Mouse (Mus musculus) lung, embryonic 14.5 days (tissue): ENCODE measurements around the gene Dzip1l. TPM values are rescaled to one million over a fixed set of nuclear protein-coding genes. Genes with fewer than 3 reads are reported as not detected.

ENCODE experiments used
- ATAC-seq: fragments of 200-750 bp; cut with Nextera tagmentation; 2 replicates; pipeline ENCODE4 v1.8.0; 2017; ENCODE audit warnings: mild to moderate bottlenecking, moderate TSS enrichment, moderate library complexity; ENCODE audit not compliant: insufficient read depth
- DNase-seq: peaks from one replicate; pipeline ENCODE4 v3.0.0-alpha.2; 2015
- H3K27ac ChIP-seq: fragments of 300-500 bp; sonication (generic); 2 replicates; pipeline ENCODE4 v1.5.1; 2014; ENCODE audit warnings: low read depth, mild to moderate bottlenecking, moderate library complexity
- H3K27me3 ChIP-seq: fragments of 300-500 bp; sonication (generic); 2 replicates; pipeline ENCODE4 v1.6.1; 2014; ENCODE audit warnings: low read length, control low read depth; ENCODE audit not compliant: insufficient read depth
- H3K36me3 ChIP-seq: fragments of 300-500 bp; sonication (generic); 2 replicates; pipeline ENCODE4 v1.6.1; 2014; ENCODE audit warnings: control low read depth; ENCODE audit not compliant: insufficient read depth
- H3K4me1 ChIP-seq: fragments of 300-500 bp; sonication (generic); 2 replicates; pipeline ENCODE4 v1.6.1; 2014; ENCODE audit warnings: antibody characterized with exemption, control low read depth; ENCODE audit not compliant: insufficient read depth
- H3K4me2 ChIP-seq: fragments of 300-500 bp; sonication (generic); 2 replicates; pipeline ENCODE4 v1.6.1; 2014; ENCODE audit warnings: mild to moderate bottlenecking
- H3K4me3 ChIP-seq: fragments of 300-500 bp; sonication (generic); 2 replicates; pipeline ENCODE4 v1.5.1; 2014; ENCODE audit warnings: low read depth, low read length
- H3K9ac ChIP-seq: fragments of 300-500 bp; sonication (generic); 2 replicates; pipeline ENCODE4 v1.6.1; 2014
- H3K9me3 ChIP-seq: fragments of 300-500 bp; sonication (generic); 2 replicates; pipeline ENCODE4 v1.6.1; 2016; ENCODE audit warnings: low read depth, low read length, control low read depth
- CTCF ChIP-seq: IDR thresholded peaks from 2 replicates; pipeline ENCODE4 v1.5.1; 2016; ENCODE audit warnings: antibody characterized with exemption, low read depth
- WGBS: fragments of 180-500 bp; shearing (Covaris S2); extraction: QIAGEN DNeasy Blood & Tissue Kit; methylation state at CpG from one replicate; pipeline ENCODE4 v1.1.7; 2014; 5-methylcytosine and 5-hydroxymethylcytosine counted together
- polyA plus RNA-seq: library from polyadenylated mRNA; unstranded; fragments of >200 nt; fragmentation: Nextera tagmentation; extraction: Ambion mirVana; gene quantifications from 2 replicates; pipeline ENCODE4 v1.2.1, GENCODE M21; 2014

Dzip1l gene
- polyA plus RNA-seq, 1 experiment from 2014 or later, result 33.1 TPM

- Histone ChIP-seq H3K9ac (peak overlapping the region; percentile 40), H3K27ac (peak overlapping the region; percentile 93), H3K9me3 (no peaks in the 10 kb centered on the region), H3K4me2 (peak overlapping the region; percentile 49), H3K27me3 (no peaks in the 10 kb centered on the region), H3K4me1 (no peaks in the 10 kb centered on the region), H3K4me3 (peak overlapping the region; percentile 31), H3K36me3 (no peaks in the 10 kb centered on the region)
- WGBS, result 63% methylated on average over 22 of the region's 22 CpGs
- TF ChIP-seq CTCF, result no peak
- DNase-seq (peak; percentile 65), ATAC-seq (peak; percentile 86)
Measured at GRCm38 (mm10) chr9:99709588-99710248, 80.4 kb downstream of the Dzip1l start.

GRCm38 (mm10) chr9:99710297-99710696, 81.0 kb downstream of the Dzip1l start:
- no peak for TF ChIP-seq CTCF
- DNase-seq (no peak), ATAC-seq (peak; percentile 19; the same call in 1 of the 2 replicates)
- Histone ChIP-seq H3K36me3 (no peaks in the 10 kb centered on the region), H3K9ac (no peak overlapping the region), H3K4me1 (no peaks in the 10 kb centered on the region), H3K27me3 (no peaks in the 10 kb centered on the region), H3K9me3 (no peaks in the 10 kb centered on the region), H3K27ac (peak overlapping the region; percentile 93), H3K4me3 (no peak overlapping the region), H3K4me2 (no peak overlapping the region)
- WGBS, result 57% methylated on average over 4 of the region's 4 CpGs

GRCm38 (mm10) chr9:99717134-99717533, 87.8 kb downstream of the Dzip1l start, which contains the start of gene Cldn18:
Gene Cldn18, minus strand, starts transcription at chr9:99717267.
- H3K4me1 ChIP-seq, result no peaks in the 10 kb centered on the region
- DNase-seq (no peak), ATAC-seq (no peak)
- no peak within 1 kb of the TSS for H3K4me3 ChIP-seq
- no peak within 1 kb of the TSS for H3K9ac ChIP-seq
- H3K27ac ChIP-seq, result 0 out of 2 replicates have a peak within 1 kb of the TSS, but pooled peaks have one; percentile 34
- no peaks in the 10 kb centered on the region for H3K27me3 ChIP-seq
- H3K9me3 ChIP-seq, result no peaks in the 10 kb centered on the region
- no peak for TF ChIP-seq CTCF
- H3K4me2 ChIP-seq, result no peak within 1 kb of the TSS
- no peaks in the 10 kb centered on the region for H3K36me3 ChIP-seq
- whole genome bisulfite sequencing, result 76% methylated on average over 14 of the region's 14 CpGs

Other genes starting within 250 kb of the Dzip1l start
- gene Mras, start 192.1 kb upstream of the Dzip1l start, polyA plus RNA-seq, result 10.3 and 12.2 TPM in 2 replicates
- gene Nme9, start 178.0 kb upstream of the Dzip1l start, polyA plus RNA-seq, result 0.26 TPM in 1 of 2 replicates, not detected in the other
- gene Armc8, start 60.6 kb upstream of the Dzip1l start, polyA plus RNA-seq, result 26.1 and 26.6 TPM in 2 replicates
- gene Dbr1, start 53.7 kb upstream of the Dzip1l start, polyA plus RNA-seq, result 32.1 and 33.9 TPM in 2 replicates
- not detected in 2 replicates for gene A4gnt, start 17.0 kb upstream of the Dzip1l start, polyA plus RNA-seq
- gene Cldn18, start 87.8 kb downstream of the Dzip1l start, polyA plus RNA-seq, result 178 and 206 TPM in 2 replicates
- gene Sox14, start 246.7 kb downstream of the Dzip1l start, polyA plus RNA-seq, result 0.09 TPM in 1 of 2 replicates, not detected in the other